Mouse (Mus musculus) thymus, adult 2 months (tissue): ENCODE measurements at regions not wholly inside any gene's neighbourhood (a gene's known extent, or its start where the extent isn't known, plus 50 kb on each side); places are given as distances from the start of the nearest gene placed in this dataset.
A peak's percentile ranks its signal among the peaks of the same experiment; 100 is the strongest.

Source experiments
- DNase-seq: peaks from one replicate; pipeline ENCODE4 v3.0.0; 2021
- H3K27ac ChIP-seq: fragments of 200-500 bp; 2 replicates; pipeline ENCODE4 v1.5.1; 2012; ENCODE audit warnings: low read length, control low read depth; ENCODE audit not compliant: control insufficient read depth, insufficient read depth
- H3K27me3 ChIP-seq: fragments of 200-500 bp; 2 replicates; pipeline ENCODE4 v1.6.1; 2012; ENCODE audit warnings: mild to moderate bottlenecking, low read length, moderate library complexity, mixed read lengths; ENCODE audit not compliant: control insufficient read depth, insufficient read depth
- H3K36me3 ChIP-seq: fragments of 200-500 bp; 2 replicates; pipeline ENCODE4 v1.6.1; 2012; ENCODE audit warnings: mild to moderate bottlenecking, low read length, moderate library complexity; ENCODE audit not compliant: control insufficient read depth, insufficient read depth
- H3K4me1 ChIP-seq: fragments of 200-500 bp; replicated peaks from 2 replicates; pipeline ENCODE4 v1.6.1; 2012; ENCODE audit warnings: low read length; ENCODE audit not compliant: control insufficient read depth, insufficient read depth
- H3K4me3 ChIP-seq: fragments of 200-500 bp; 2 replicates; pipeline ENCODE4 v1.5.1; 2012; ENCODE audit warnings: mild to moderate bottlenecking, low read length, control low read depth, moderate library complexity; ENCODE audit not compliant: control insufficient read depth, insufficient read depth
- CTCF ChIP-seq: fragments of 200-500 bp; IDR thresholded peaks from 2 replicates; pipeline ENCODE4 v1.5.1; 2012; ENCODE audit warnings: mild to moderate bottlenecking, control low read depth, low read length, moderate library complexity, borderline replicate concordance; ENCODE audit not compliant: control insufficient read depth, poor library complexity, insufficient read depth; ENCODE audit errors: extremely low read depth
- POLR2A ChIP-seq: fragments of 200-500 bp; IDR thresholded peaks from 2 replicates; pipeline ENCODE4 v1.6.1; 2012; ENCODE audit warnings: mild to moderate bottlenecking, low read length, control low read depth, moderate library complexity; ENCODE audit not compliant: control insufficient read depth, poor library complexity, insufficient read depth; ENCODE audit errors: extremely low read depth
- WGBS: fragments of 180-500 bp; shearing (Covaris S2); methylation state at CpG from one replicate; pipeline ENCODE4 v1.1.7; 2018; 5-methylcytosine and 5-hydroxymethylcytosine counted together

- no peak for TF ChIP-seq POLR2A
- TF ChIP-seq CTCF: no peak
Observed at GRCm38 (mm10) chr1:165018692-165019309, 83.5 kb upstream of the Xcl1 start.

GRCm38 (mm10) chr1:165018236-165018635 lies 82.9 kb upstream of the Xcl1 start:
- no peak for TF ChIP-seq POLR2A
- TF ChIP-seq CTCF: no peak
- WGBS: 98% methylated on average over 4 of the region's 4 CpGs
- no peaks in the 10 kb centered on the region for H3K36me3 ChIP-seq
- H3K27me3 ChIP-seq: no peaks in the 10 kb centered on the region; the same call in 1 of the 2 replicates
- no peak overlapping the region for H3K4me3 ChIP-seq
- H3K27ac ChIP-seq: no peak overlapping the region
- H3K4me1 ChIP-seq: peaks cover 7% of the 10 kb centered on the region
- DNase-seq: no peak

More at GRCm38 (mm10) chr1:165018692-165019309, 83.5 kb upstream of the Xcl1 start:
- DNase-seq: no peak
- Histone ChIP-seq H3K4me1 (peaks cover 7% of the 10 kb centered on the region), H3K27ac (no peak overlapping the region), H3K36me3 (no peaks in the 10 kb centered on the region), H3K4me3 (no peak overlapping the region), H3K27me3 (no peaks in the 10 kb centered on the region; the same call in 1 of the 2 replicates)
- whole genome bisulfite sequencing: 88% methylated on average over 16 of the region's 16 CpGs

- no peak overlapping the region for H3K4me3 ChIP-seq
- H3K27me3 ChIP-seq: no peaks in the 10 kb centered on the region; the same call in 1 of the 2 replicates
- TF ChIP-seq CTCF: no peak
- no peak overlapping the region for H3K27ac ChIP-seq
- H3K4me1 ChIP-seq: peaks cover 7% of the 10 kb centered on the region
- WGBS: 97% methylated on average over 6 of the region's 6 CpGs
- DNase-seq: no peak
- no peaks in the 10 kb centered on the region for H3K36me3 ChIP-seq
Observed at GRCm38 (mm10) chr1:165017793-165018192, 82.5 kb upstream of the Xcl1 start.

- Histone ChIP-seq H3K36me3 (no peaks in the 10 kb centered on the region), H3K4me1 (no peaks in the 10 kb centered on the region), H3K4me3 (no peak overlapping the region), H3K27me3 (no peaks in the 10 kb centered on the region; the same call in 1 of the 2 replicates), H3K27ac (no peak overlapping the region)
- no peak for DNase-seq
- TF ChIP-seq POLR2A (no peak), CTCF (no peak)
- 13% methylated on average over 1 of the region's 1 CpGs for WGBS
Observed at GRCm38 (mm10) chr1:165014328-165014727, 79.0 kb upstream of the Xcl1 start.

GRCm38 (mm10) chr1:165013428-165013827 lies 78.1 kb upstream of the Xcl1 start:
- TF ChIP-seq CTCF (no peak), POLR2A (no peak)
- H3K4me3 ChIP-seq: no peak overlapping the region
- 46% methylated on average over 2 of the region's 2 CpGs for WGBS
- H3K27ac ChIP-seq: no peak overlapping the region
- no peak for DNase-seq
- H3K36me3 ChIP-seq: no peaks in the 10 kb centered on the region
- no peaks in the 10 kb centered on the region; the same call in 1 of the 2 replicates for H3K27me3 ChIP-seq
- no peaks in the 10 kb centered on the region for H3K4me1 ChIP-seq

- TF ChIP-seq POLR2A (no peak), CTCF (no peak)
- no peaks in the 10 kb centered on the region for H3K36me3 ChIP-seq
- no peak overlapping the region for H3K27ac ChIP-seq
- H3K4me1 ChIP-seq: no peaks in the 10 kb centered on the region
- no peak overlapping the region for H3K4me3 ChIP-seq
- no peaks in the 10 kb centered on the region; the same call in 1 of the 2 replicates for H3K27me3 ChIP-seq
- WGBS: 58% methylated on average over 3 of the region's 3 CpGs
- no peak for DNase-seq
Observed at GRCm38 (mm10) chr1:165012376-165012775, 77.0 kb upstream of the Xcl1 start.

GRCm38 (mm10) chr1:164999515-164999914 lies 64.2 kb upstream of the Xcl1 start:
- Histone ChIP-seq H3K4me1 (no peaks in the 10 kb centered on the region), H3K36me3 (no peaks in the 10 kb centered on the region), H3K27ac (no peak overlapping the region), H3K27me3 (no peaks in the 10 kb centered on the region), H3K4me3 (no peak overlapping the region)
- peak; percentile 54 for DNase-seq
- TF ChIP-seq CTCF: peak; percentile 51; the same call in 1 of the 2 replicates
- TF ChIP-seq POLR2A: no peak
- 88% methylated on average over 10 of the region's 10 CpGs for WGBS
